Mouse (Mus musculus): ENCODE results near the gene Trim59. TPM values are rescaled to one million over a fixed set of nuclear protein-coding genes. Genes with fewer than 3 reads are reported as not detected.

The Trim59 gene
- polyA plus RNA-seq, 2 experiments, result 27.4 to 84.6 TPM

- DNase-seq (ENCODE audit: low spot score) (no peak), ATAC-seq (ENCODE audit: low FRiP score, low read depth) (no peak)
- no peaks in the 10 kb centered on the region for H3K36me3 ChIP-seq (ENCODE audit: control insufficient read depth, insufficient read depth, low read length)
- no peaks in the 10 kb centered on the region for H3K27me3 ChIP-seq (ENCODE audit: control insufficient read depth, insufficient read depth, low read length)
- peak overlapping the region; percentile 80 for H3K4me2 ChIP-seq (replicated peaks; ENCODE audit: low read depth, low read length, severe bottlenecking)
- H3K27ac ChIP-seq (replicated peaks; ENCODE audit: low read depth, low read length), result no peak overlapping the region
- H3K9me3 ChIP-seq (ENCODE audit: control insufficient read depth, low read length), result no peaks in the 10 kb centered on the region
- H3K4me3 ChIP-seq (replicated peaks; ENCODE audit: low read length), result peak overlapping the region; percentile 85
- H3K9ac ChIP-seq (ENCODE audit: low read depth, low read length, severe bottlenecking), result peak overlapping the region; percentile 90
- 19% methylated on average over 13 of the region's 13 CpGs for WGBS
- no peak for TF ChIP-seq POLR2A (IDR thresholded peaks at IDR 0.05; ENCODE audit: borderline replicate concordance, extremely low read depth, insufficient read depth, insufficient read length)
- peaks cover 6% of the 10 kb centered on the region; the same call in 1 of the 2 replicates for H3K4me1 ChIP-seq (ENCODE audit: control insufficient read depth, insufficient read depth, low read length)
Measured at GRCm38 (mm10) chr3:69045750-69046149, 1.2 kb upstream of the Trim59 start.

- peak; percentile 20 for ATAC-seq (ENCODE audit: low FRiP score, low read depth)
Measured at GRCm38 (mm10) chr3:69045400-69045703, 797 bp upstream of the Trim59 start.

GRCm38 (mm10) chr3:69044167-69044591 lies 376 bp downstream of the Trim59 start:
- no peak for TF ChIP-seq POLR2A (IDR thresholded peaks at IDR 0.05; ENCODE audit: borderline replicate concordance, extremely low read depth, insufficient read depth, insufficient read length)
- ATAC-seq (ENCODE audit: low FRiP score, low read depth) (peak; percentile 64), DNase-seq (ENCODE audit: low spot score) (peak; percentile 37)
- Histone ChIP-seq H3K9me3 (ENCODE audit: control insufficient read depth, low read length) (no peaks in the 10 kb centered on the region), H3K9ac (ENCODE audit: low read depth, low read length, severe bottlenecking) (peak overlapping the region; percentile 90), H3K4me1 (ENCODE audit: control insufficient read depth, insufficient read depth, low read length) (peaks cover 6% of the 10 kb centered on the region; the same call in 1 of the 2 replicates), H3K36me3 (ENCODE audit: control insufficient read depth, insufficient read depth, low read length) (no peaks in the 10 kb centered on the region), H3K4me2 (replicated peaks; ENCODE audit: low read depth, low read length, severe bottlenecking) (peak overlapping the region; percentile 51), H3K4me3 (replicated peaks; ENCODE audit: low read length) (peak overlapping the region; percentile 85), H3K27me3 (ENCODE audit: control insufficient read depth, insufficient read depth, low read length) (no peaks in the 10 kb centered on the region), H3K27ac (replicated peaks; ENCODE audit: low read depth, low read length) (peak overlapping the region; percentile 90)
- under 1% methylated on average over 31 of the region's 42 CpGs for WGBS

More at GRCm38 (mm10) chr3:69045400-69045703, 797 bp upstream of the Trim59 start:
- peak; percentile 19 for DNase-seq (ENCODE audit: low spot score)
- peak overlapping the region; percentile 90 for H3K27ac ChIP-seq (replicated peaks; ENCODE audit: low read depth, low read length)
- peaks cover 6% of the 10 kb centered on the region; the same call in 1 of the 2 replicates for H3K4me1 ChIP-seq (ENCODE audit: control insufficient read depth, insufficient read depth, low read length)
- 2% methylated on average over 9 of the region's 9 CpGs for WGBS
- TF ChIP-seq POLR2A (IDR thresholded peaks at IDR 0.05; ENCODE audit: borderline replicate concordance, extremely low read depth, insufficient read depth, insufficient read length), result no peak
- H3K36me3 ChIP-seq (ENCODE audit: control insufficient read depth, insufficient read depth, low read length), result no peaks in the 10 kb centered on the region
- peak overlapping the region; percentile 85 for H3K4me3 ChIP-seq (replicated peaks; ENCODE audit: low read length)
- no peaks in the 10 kb centered on the region for H3K9me3 ChIP-seq (ENCODE audit: control insufficient read depth, low read length)
- peak overlapping the region; percentile 80 for H3K4me2 ChIP-seq (replicated peaks; ENCODE audit: low read depth, low read length, severe bottlenecking)
- peak overlapping the region; percentile 90 for H3K9ac ChIP-seq (ENCODE audit: low read depth, low read length, severe bottlenecking)
- no peaks in the 10 kb centered on the region for H3K27me3 ChIP-seq (ENCODE audit: control insufficient read depth, insufficient read depth, low read length)

GRCm38 (mm10) chr3:69041298-69041697 lies 3.3 kb downstream of the Trim59 start:
- H3K4me3 ChIP-seq (replicated peaks; ENCODE audit: low read length), result no peak overlapping the region
- DNase-seq (ENCODE audit: low spot score), result no peak
- H3K27me3 ChIP-seq (ENCODE audit: control insufficient read depth, insufficient read depth, low read length), result no peaks in the 10 kb centered on the region
- ATAC-seq (ENCODE audit: low FRiP score, low read depth), result no peak
- H3K27ac ChIP-seq (replicated peaks; ENCODE audit: low read depth, low read length), result no peak overlapping the region
- TF ChIP-seq POLR2A (IDR thresholded peaks at IDR 0.05; ENCODE audit: borderline replicate concordance, extremely low read depth, insufficient read depth, insufficient read length), result no peak
- H3K9ac ChIP-seq (ENCODE audit: low read depth, low read length, severe bottlenecking), result no peak overlapping the region
- H3K4me1 ChIP-seq (ENCODE audit: control insufficient read depth, insufficient read depth, low read length), result peaks cover 6% of the 10 kb centered on the region; the same call in 1 of the 2 replicates
- no peak overlapping the region for H3K4me2 ChIP-seq (replicated peaks; ENCODE audit: low read depth, low read length, severe bottlenecking)
- 77% methylated on average over 5 of the region's 5 CpGs for WGBS
- H3K36me3 ChIP-seq (ENCODE audit: control insufficient read depth, insufficient read depth, low read length), result peaks cover 13% of the 10 kb centered on the region
- H3K9me3 ChIP-seq (ENCODE audit: control insufficient read depth, low read length), result no peaks in the 10 kb centered on the region

- peaks cover 22% of the 10 kb centered on the region for H3K36me3 ChIP-seq (ENCODE audit: control insufficient read depth, insufficient read depth, low read length)
- no peaks in the 10 kb centered on the region for H3K27me3 ChIP-seq (ENCODE audit: control insufficient read depth, insufficient read depth, low read length)
- no peak overlapping the region for H3K9ac ChIP-seq (ENCODE audit: low read depth, low read length, severe bottlenecking)
- 0 out of 2 replicates have a peak, but pooled peaks cover 6% of the 10 kb centered on the region for H3K4me1 ChIP-seq (ENCODE audit: control insufficient read depth, insufficient read depth, low read length)
- no peak overlapping the region for H3K4me3 ChIP-seq (replicated peaks; ENCODE audit: low read length)
- H3K9me3 ChIP-seq (ENCODE audit: control insufficient read depth, low read length), result no peaks in the 10 kb centered on the region
- H3K27ac ChIP-seq (replicated peaks; ENCODE audit: low read depth, low read length), result no peak overlapping the region
- WGBS, result 88% methylated on average over 2 of the region's 2 CpGs
- DNase-seq (ENCODE audit: low spot score) (no peak), ATAC-seq (ENCODE audit: low FRiP score, low read depth) (no peak)
- TF ChIP-seq POLR2A (IDR thresholded peaks at IDR 0.05; ENCODE audit: borderline replicate concordance, extremely low read depth, insufficient read depth, insufficient read length), result no peak
- H3K4me2 ChIP-seq (replicated peaks; ENCODE audit: low read depth, low read length, severe bottlenecking), result 0 out of 2 replicates have a peak overlapping the region, but pooled peaks have one; percentile 13
Measured at GRCm38 (mm10) chr3:69040105-69040504, 4.5 kb downstream of the Trim59 start.

Measured in limb, embryonic 14.5 days (tissue).